Mouse (Mus musculus) MEL (cell line): ENCODE measurements around the gene Pex14.

ENCODE experiments used
- BHLHE40 ChIP-seq: IDR thresholded peaks from 2 replicates; pipeline ENCODE4 v1.6.1; 2012; ENCODE audit warnings: low read depth, mild to moderate bottlenecking, inconsistent platforms, low read length, improper control_type of control experiment, borderline replicate concordance
- CTCF ChIP-seq, 3 experiments: IDR thresholded peaks in 2 of 3; conservative IDR thresholded peaks in 1 of 3; 2 replicates each; pipeline ENCODE4 v1.5.1; 2011 to 2012; ENCODE audit warnings: low read length in 3 of 3, low read depth in 2 of 3, mild to moderate bottlenecking in 2 of 3, improper control_type of control experiment in 1 of 3, inconsistent platforms in 1 of 3, mixed read lengths in 1 of 3, moderate library complexity in 1 of 3; ENCODE audit not compliant: control insufficient read depth in 1 of 3, insufficient read depth in 1 of 3, poor library complexity in 1 of 3, severe bottlenecking in 1 of 3
- E2F4 ChIP-seq: IDR thresholded peaks from 2 replicates; pipeline ENCODE4 v1.6.1; 2011; ENCODE audit warnings: low read depth, low read length, improper control_type of control experiment, borderline replicate concordance
- EP300 ChIP-seq, 2 experiments: IDR thresholded peaks; 2 replicates each; pipeline ENCODE4 v1.6.1; 2011; ENCODE audit warnings: improper control_type of control experiment in 2 of 2, low read length in 2 of 2, low read depth in 1 of 2, mild to moderate bottlenecking in 1 of 2
- GATA1 ChIP-seq: IDR thresholded peaks from 2 replicates; pipeline ENCODE4 v1.6.1; 2011; ENCODE audit warnings: low read depth, low read length, improper control_type of control experiment
- MAX ChIP-seq: IDR thresholded peaks from 2 replicates; pipeline ENCODE4 v1.6.1; 2011; ENCODE audit warnings: low read length, improper control_type of control experiment
- MYB ChIP-seq: IDR thresholded peaks from 2 replicates; pipeline ENCODE4 v1.6.1; 2011; ENCODE audit warnings: mild to moderate bottlenecking, low read depth, low read length, improper control_type of control experiment
- MYC ChIP-seq: IDR thresholded peaks from 2 replicates; pipeline ENCODE4 v1.6.1; 2011; ENCODE audit warnings: low read depth, mild to moderate bottlenecking, low read length, improper control_type of control experiment, moderate library complexity
- NRF1 ChIP-seq: IDR thresholded peaks from 2 replicates; pipeline ENCODE4 v1.6.1; 2014; ENCODE audit warnings: low read depth, mild to moderate bottlenecking, inconsistent platforms, low read length, improper control_type of control experiment, moderate library complexity; ENCODE audit not compliant: poor library complexity, insufficient read depth, severe bottlenecking
- POLR2A ChIP-seq, 2 experiments: IDR thresholded peaks; 2 replicates each; pipeline ENCODE4 v1.6.1; 2011 to 2012; ENCODE audit warnings: low read length in 2 of 2, mild to moderate bottlenecking in 2 of 2, control low read depth in 1 of 2, improper control_type of control experiment in 1 of 2, low read depth in 1 of 2, moderate library complexity in 1 of 2; ENCODE audit not compliant: control insufficient read depth in 1 of 2, insufficient read depth in 1 of 2, poor library complexity in 1 of 2
- TAL1 ChIP-seq: IDR thresholded peaks from 2 replicates; pipeline ENCODE4 v1.6.1; 2012; ENCODE audit warnings: mild to moderate bottlenecking, inconsistent platforms, low read length, moderate library complexity, mixed read lengths
- UBTF ChIP-seq: IDR thresholded peaks from 2 replicates; pipeline ENCODE4 v1.6.1; 2012; ENCODE audit warnings: low read depth, mild to moderate bottlenecking, inconsistent platforms, low read length, improper control_type of control experiment, moderate library complexity, borderline replicate concordance; ENCODE audit not compliant: insufficient read depth
- ZNF384 ChIP-seq: IDR thresholded peaks from 2 replicates; pipeline ENCODE4 v1.6.1; 2012; ENCODE audit warnings: low read depth, mild to moderate bottlenecking, inconsistent platforms, low read length, improper control_type of control experiment

GRCm38 (mm10) chr4:148920610-148921009 lies 179.1 kb downstream of the Pex14 start:
- no peak for TF ChIP-seq POLR2A (IDR thresholded peaks at IDR 0.05; ENCODE audit: control insufficient read depth in 1 of 2, insufficient read depth in 1 of 2, low read depth in 1 of 2, low read length in 2 of 2, poor library complexity in 1 of 2)
- no peak for TF ChIP-seq EP300 (IDR thresholded peaks at IDR 0.05; ENCODE audit: low read depth in 1 of 2, low read length in 2 of 2)
- no peak for TF ChIP-seq NRF1
- TF ChIP-seq GATA1, result no peak
- no peak for TF ChIP-seq CTCF (IDR thresholded peaks at IDR 0.05 in 2 of 3, conservative IDR thresholded peaks at IDR 0.05 in 1 of 3; ENCODE audit: control insufficient read depth in 1 of 3, insufficient read depth in 1 of 3, low read depth in 2 of 3, low read length in 3 of 3, poor library complexity in 1 of 3, severe bottlenecking in 1 of 3)
- TF ChIP-seq MYB, result no peak
- TF ChIP-seq E2F4, result no peak
- TF ChIP-seq MAX, result no peak
- TF ChIP-seq UBTF, result no peak
- no peak for TF ChIP-seq ZNF384
- no peak for TF ChIP-seq MYC
- no peak for TF ChIP-seq BHLHE40
- no peak for TF ChIP-seq TAL1
